Mouse (Mus musculus) myocyte (in vitro differentiated cells): Measurements from ENCODE around the gene Pgls. TPM values are rescaled to one million over a fixed set of nuclear protein-coding genes. Genes with fewer than 3 reads are reported as not detected.

Experiments
- H3K27me3 ChIP-seq: one replicate; pipeline ENCODE4 v1.6.1; 2011; ENCODE audit not compliant: control insufficient read depth, insufficient read depth, insufficient read length
- H3K36me3 ChIP-seq: one replicate; pipeline ENCODE4 v1.6.1; 2011; ENCODE audit not compliant: control insufficient read depth, insufficient read depth
- H3K4me2 ChIP-seq: one replicate; pipeline ENCODE4 v1.6.1; 2011; ENCODE audit warnings: low read depth, control low read depth
- H3K4me3 ChIP-seq: one replicate; pipeline ENCODE4 v1.5.1; 2011; ENCODE audit warnings: mild to moderate bottlenecking, control low read depth, moderate library complexity
- H3K79me2 ChIP-seq: one replicate; pipeline ENCODE4 v1.6.1; 2011; ENCODE audit not compliant: control insufficient read depth, insufficient read depth
- H3ac ChIP-seq: one replicate; pipeline ENCODE4 v1.6.1; 2011; ENCODE audit not compliant: control insufficient read depth, insufficient read length
- CEBPB ChIP-seq: IDR thresholded peaks from 2 replicates; pipeline ENCODE4 v1.6.1; 2011; ENCODE audit warnings: mild to moderate bottlenecking, moderate library complexity; ENCODE audit not compliant: poor library complexity, insufficient read depth, severe bottlenecking
- E2F4 ChIP-seq: IDR thresholded peaks from one replicate; pipeline ENCODE4 v1.6.1; 2011; ENCODE audit warnings: mild to moderate bottlenecking, control low read depth, moderate library complexity; ENCODE audit not compliant: insufficient read depth
- MAX ChIP-seq: IDR thresholded peaks from one replicate; pipeline ENCODE4 v1.6.1; 2011; ENCODE audit warnings: low read depth, mild to moderate bottlenecking, control low read depth
- MYOD1 ChIP-seq, 3 experiments: IDR thresholded peaks; one replicate each; pipeline ENCODE4 v1.6.1; 2011; ENCODE audit warnings: control low read depth in 2 of 3, low read depth in 2 of 3, mild to moderate bottlenecking in 2 of 3, moderate library complexity in 1 of 3; ENCODE audit not compliant: insufficient read length in 2 of 3, control insufficient read depth in 1 of 3
- MYOG ChIP-seq, 3 experiments: IDR thresholded peaks; one replicate each; pipeline ENCODE4 v1.6.1; 2011; ENCODE audit warnings: control low read depth in 2 of 3, low read depth in 2 of 3, mild to moderate bottlenecking in 2 of 3; ENCODE audit not compliant: insufficient read length in 2 of 3, control insufficient read depth in 1 of 3, insufficient read depth in 1 of 3
- POLR2A ChIP-seq: IDR thresholded peaks from one replicate; pipeline ENCODE4 v1.6.1; 2011; ENCODE audit warnings: low read depth, mild to moderate bottlenecking, control low read depth, moderate library complexity; ENCODE audit not compliant: insufficient read length
- POLR2AphosphoS2 ChIP-seq: IDR thresholded peaks from one replicate; pipeline ENCODE4 v1.6.1; 2011; ENCODE audit warnings: low read depth, control low read depth; ENCODE audit not compliant: insufficient read length
- REST ChIP-seq: IDR thresholded peaks from one replicate; pipeline ENCODE4 v1.6.1; 2011; ENCODE audit warnings: mild to moderate bottlenecking, control low read depth, moderate library complexity; ENCODE audit not compliant: insufficient read depth, insufficient read length
- SRF ChIP-seq: IDR thresholded peaks from one replicate; pipeline ENCODE4 v1.6.1; 2011; ENCODE audit warnings: low read depth; ENCODE audit not compliant: control insufficient read depth, insufficient read length
- TCF12 ChIP-seq: IDR thresholded peaks from one replicate; pipeline ENCODE4 v1.6.1; 2011; ENCODE audit warnings: mild to moderate bottlenecking, control low read depth; ENCODE audit not compliant: poor library complexity, insufficient read depth, severe bottlenecking
- TCF3 ChIP-seq: IDR thresholded peaks from one replicate; pipeline ENCODE4 v1.6.1; 2011; ENCODE audit warnings: low read depth, control low read depth; ENCODE audit not compliant: insufficient read length
- USF1 ChIP-seq: IDR thresholded peaks from one replicate; pipeline ENCODE4 v1.6.1; 2011; ENCODE audit warnings: low read depth, mild to moderate bottlenecking, control low read depth, moderate library complexity
- polyA plus RNA-seq: library from polyadenylated mRNA; unstranded; fragments of >200 nt; fragmentation: generic; extraction: Trizol; gene quantifications from one replicate; pipeline ENCODE4 v1.2.1, GENCODE M21; 2012; ENCODE audit warnings: missing spikeins

The Pgls gene
- polyA plus RNA-seq, 1 experiment = 248 TPM

GRCm38 (mm10) chr8:71572847-71573633 lies 18.9 kb upstream of the Pgls start:
- TF ChIP-seq CEBPB (no peak), E2F4 (no peak), POLR2A (no peak), USF1 (no peak), REST (no peak), MYOG (IDR thresholded peaks at IDR 0.05; ENCODE audit: control insufficient read depth in 1 of 3, insufficient read depth in 1 of 3, insufficient read length in 2 of 3, low read depth in 2 of 3) (peak in 1 of 3 experiments; percentile 18), MYOD1 (IDR thresholded peaks at IDR 0.05; ENCODE audit: control insufficient read depth in 1 of 3, insufficient read length in 2 of 3, low read depth in 2 of 3) (peak in 2 of 3 experiments; percentile 40 to 61), MAX (no peak)
- Histone ChIP-seq H3K36me3 (no peaks in the 10 kb centered on the region), H3K79me2 (no peaks in the 10 kb centered on the region), H3K27me3 (no peaks in the 10 kb centered on the region), H3ac (no peak overlapping the region), H3K4me3 (no peak overlapping the region), H3K4me2 (peak overlapping the region; percentile 50)

DNA sequence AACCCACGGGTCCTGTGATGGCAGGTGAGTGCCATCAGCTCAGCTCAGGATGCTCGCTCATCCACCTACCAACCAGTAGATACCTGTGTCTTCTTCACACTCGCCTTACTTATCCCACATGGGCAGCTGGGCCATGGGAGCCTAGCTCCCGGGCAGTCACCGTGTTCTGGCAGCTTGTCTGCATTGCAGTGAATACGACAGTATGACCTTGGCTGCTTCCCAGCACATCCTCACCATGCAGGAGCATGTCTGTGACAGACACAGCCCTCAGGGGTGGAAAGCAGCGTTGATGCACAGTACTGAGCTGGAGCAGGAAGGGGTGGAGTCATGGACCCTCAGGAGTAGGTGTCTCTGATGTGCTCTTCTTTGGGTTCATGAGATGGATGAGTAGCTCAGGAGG lies 17.6 kb upstream of the Pgls start:
- Histone ChIP-seq H3ac (no peak overlapping the region), H3K36me3 (no peaks in the 10 kb centered on the region), H3K4me3 (no peak overlapping the region), H3K27me3 (no peaks in the 10 kb centered on the region), H3K4me2 (no peak overlapping the region), H3K79me2 (no peaks in the 10 kb centered on the region)
- TF ChIP-seq POLR2AphosphoS2 = no peak
- no peak for TF ChIP-seq CEBPB
- no peak for TF ChIP-seq MYOG (IDR thresholded peaks at IDR 0.05; ENCODE audit: control insufficient read depth in 1 of 3, insufficient read depth in 1 of 3, insufficient read length in 2 of 3, low read depth in 2 of 3)
- no peak for TF ChIP-seq TCF3
- TF ChIP-seq POLR2A = no peak
- TF ChIP-seq USF1 = no peak
- no peak for TF ChIP-seq REST
- TF ChIP-seq SRF = no peak
- TF ChIP-seq MYOD1 (IDR thresholded peaks at IDR 0.05; ENCODE audit: control insufficient read depth in 1 of 3, insufficient read length in 2 of 3, low read depth in 2 of 3) = no peak
- TF ChIP-seq TCF12 = no peak
- no peak for TF ChIP-seq E2F4
- TF ChIP-seq MAX = no peak

- Histone ChIP-seq H3K79me2 (no peaks in the 10 kb centered on the region), H3K27me3 (no peaks in the 10 kb centered on the region), H3ac (no peak overlapping the region), H3K4me2 (no peak overlapping the region), H3K36me3 (no peaks in the 10 kb centered on the region), H3K4me3 (no peak overlapping the region)
- no peak for TF ChIP-seq POLR2A
- TF ChIP-seq MYOD1 (IDR thresholded peaks at IDR 0.05; ENCODE audit: control insufficient read depth in 1 of 3, insufficient read length in 2 of 3, low read depth in 2 of 3) = peak in 1 of 3 experiments; percentile 48
- no peak for TF ChIP-seq CEBPB
- TF ChIP-seq TCF3 = no peak
These were observed 17.0 kb upstream of the Pgls start for GRCm38 (mm10) chr8:71575020-71575419.

- Histone ChIP-seq H3K79me2 (no peaks in the 10 kb centered on the region), H3K27me3 (no peaks in the 10 kb centered on the region), H3ac (no peak overlapping the region), H3K4me2 (no peak overlapping the region), H3K4me3 (no peak overlapping the region), H3K36me3 (no peaks in the 10 kb centered on the region)
- TF ChIP-seq USF1 = no peak
- no peak for TF ChIP-seq MYOD1 (IDR thresholded peaks at IDR 0.05; ENCODE audit: control insufficient read depth in 1 of 3, insufficient read length in 2 of 3, low read depth in 2 of 3)
- TF ChIP-seq MYOG (IDR thresholded peaks at IDR 0.05; ENCODE audit: control insufficient read depth in 1 of 3, insufficient read depth in 1 of 3, insufficient read length in 2 of 3, low read depth in 2 of 3) = no peak
- TF ChIP-seq POLR2AphosphoS2 = no peak
- no peak for TF ChIP-seq REST
- TF ChIP-seq MAX = no peak
- no peak for TF ChIP-seq E2F4
- TF ChIP-seq TCF3 = no peak
These were observed 14.1 kb upstream of the Pgls start for GRCm38 (mm10) chr8:71577856-71578387.

DNA sequence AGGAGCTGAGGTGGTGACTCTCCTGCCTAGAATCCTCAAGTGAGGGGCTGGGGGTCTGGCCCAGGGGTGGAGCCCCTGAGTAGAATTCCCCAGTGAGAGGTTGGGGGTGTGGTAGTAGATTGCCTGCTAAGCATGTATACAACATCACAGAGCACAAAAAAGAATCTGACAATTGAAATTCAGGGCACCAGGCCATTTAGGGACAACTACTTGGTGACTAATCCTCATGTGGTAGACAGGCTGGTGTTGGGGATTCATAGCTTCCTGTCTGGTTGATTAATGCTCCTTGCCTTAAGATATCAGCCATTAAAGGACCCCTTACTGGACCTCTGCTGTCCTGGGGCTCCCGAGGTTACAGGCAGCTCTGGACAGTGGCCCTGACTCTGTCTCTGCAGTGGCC lies 13.0 kb upstream of the Pgls start:
- no peaks in the 10 kb centered on the region for H3K36me3 ChIP-seq
- H3K4me2 ChIP-seq = peak overlapping the region; percentile 87
- peak overlapping the region; percentile 5 for H3ac ChIP-seq
- no peaks in the 10 kb centered on the region for H3K27me3 ChIP-seq
- peak overlapping the region; percentile 50 for H3K4me3 ChIP-seq
- no peaks in the 10 kb centered on the region for H3K79me2 ChIP-seq
- TF ChIP-seq MYOD1 (IDR thresholded peaks at IDR 0.05; ENCODE audit: control insufficient read depth in 1 of 3, insufficient read length in 2 of 3, low read depth in 2 of 3) = no peak
